Mouse (Mus musculus) heart, embryonic 10.5 days (tissue): ENCODE data around the gene Slc9a2. TPM values are rescaled to one million over a fixed set of nuclear protein-coding genes. Genes with fewer than 3 reads are reported as not detected.

Experiments used
- DNase-seq: peaks from one replicate; pipeline ENCODE4 v3.0.0-alpha.2; 2017; ENCODE audit warnings: low spot score
- H3K27ac ChIP-seq: fragments of 300-500 bp; sonication (generic); 2 replicates; pipeline ENCODE4 v1.5.1; 2016; ENCODE audit warnings: mild to moderate bottlenecking
- H3K27me3 ChIP-seq: fragments of 300-500 bp; sonication (generic); 2 replicates; pipeline ENCODE4 v1.6.1; 2016; ENCODE audit warnings: mild to moderate bottlenecking; ENCODE audit not compliant: poor library complexity, insufficient read depth, severe bottlenecking
- H3K36me3 ChIP-seq: fragments of 300-500 bp; sonication (generic); 2 replicates; pipeline ENCODE4 v1.6.1; 2016; ENCODE audit warnings: mild to moderate bottlenecking, moderate library complexity
- H3K4me1 ChIP-seq: fragments of 300-500 bp; sonication (generic); 2 replicates; pipeline ENCODE4 v1.6.1; 2016; ENCODE audit warnings: mild to moderate bottlenecking
- H3K4me3 ChIP-seq: fragments of 300-500 bp; sonication (generic); 2 replicates; pipeline ENCODE4 v1.5.1; 2016; ENCODE audit warnings: mild to moderate bottlenecking, moderate library complexity
- H3K9me3 ChIP-seq: fragments of 300-500 bp; sonication (generic); 2 replicates; pipeline ENCODE4 v1.6.1; 2016; ENCODE audit warnings: mild to moderate bottlenecking, moderate library complexity
- WGBS: fragments of 180-500 bp; shearing (Covaris S2); methylation state at CpG from one replicate; pipeline ENCODE4 v1.1.7; 2016; 5-methylcytosine and 5-hydroxymethylcytosine counted together
- polyA plus RNA-seq: library from polyadenylated mRNA; unstranded; fragments of >200 nt; fragmentation: Nextera tagmentation; extraction: Ambion mirVana; gene quantifications from 2 replicates; pipeline ENCODE4 v1.2.1, GENCODE M21; 2016

The Slc9a2 gene
- polyA plus RNA-seq, 1 experiment from 2014 or later = 0.06 TPM

DNA sequence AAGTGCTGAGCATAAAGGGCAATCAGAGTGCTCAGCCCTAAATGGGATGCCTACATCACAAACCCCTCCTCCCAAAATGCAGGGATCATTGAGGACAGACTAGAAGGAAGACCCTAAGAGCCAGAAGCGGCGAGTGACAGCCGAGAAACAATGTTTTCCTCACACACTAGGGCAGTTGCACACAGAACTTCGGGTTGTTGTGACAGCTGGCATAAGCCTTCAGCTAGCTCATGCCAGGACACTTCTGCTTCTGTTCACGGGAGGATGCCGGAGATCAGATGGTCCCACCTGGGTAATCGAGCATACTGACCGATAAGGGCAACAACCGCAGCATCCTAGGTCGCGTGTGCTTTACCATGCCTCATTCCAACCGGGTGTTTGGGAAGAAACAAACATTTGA, 123.7 kb downstream of the Slc9a2 start:
- Histone ChIP-seq H3K27ac (no peak overlapping the region; the same call in 1 of the 2 replicates), H3K4me3 (no peak overlapping the region)
- DNase-seq = no peak

DNA sequence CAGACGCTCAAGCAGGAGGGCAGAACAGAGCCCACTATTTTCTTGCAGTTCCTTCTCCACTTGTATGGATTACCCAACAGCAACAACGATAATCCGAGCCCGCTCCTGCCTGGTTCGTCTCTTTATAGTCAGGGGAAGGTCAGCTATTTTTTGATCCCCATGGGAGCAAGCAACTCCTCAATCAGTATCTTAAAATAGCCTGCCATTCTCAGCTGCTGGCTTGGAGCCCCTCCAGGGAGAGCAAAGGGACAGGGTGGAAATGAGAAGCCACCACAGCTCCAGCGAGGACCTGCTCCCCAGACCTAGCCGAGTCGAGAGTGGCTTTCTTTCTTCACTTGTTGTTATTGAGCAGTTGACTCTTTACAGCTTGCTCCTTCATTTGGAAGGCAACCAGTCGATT, 125.0 kb downstream of the Slc9a2 start, which contains the start of gene Tmem182:
Gene Tmem182, plus strand, starts transcription at position 251 of the 400 bp plus-strand sequence.
- DNase-seq = no peak
- Histone ChIP-seq H3K4me3 (peak within 1 kb of the TSS; percentile 24; the same call in 1 of the 2 replicates), H3K36me3 (no peaks in the 10 kb centered on the region), H3K27ac (peak within 1 kb of the TSS; percentile 85), H3K27me3 (no peaks in the 10 kb centered on the region), H3K9me3 (no peaks in the 10 kb centered on the region), H3K4me1 (0 out of 2 replicates have a peak, but pooled peaks cover 14% of the 10 kb centered on the region)
- 44% methylated on average over 9 of the region's 9 CpGs for WGBS

More for the DNA sequence above, 123.7 kb downstream of the Slc9a2 start:
- Histone ChIP-seq H3K36me3 (no peaks in the 10 kb centered on the region), H3K27me3 (no peaks in the 10 kb centered on the region), H3K9me3 (no peaks in the 10 kb centered on the region), H3K4me1 (0 out of 2 replicates have a peak, but pooled peaks cover 14% of the 10 kb centered on the region)
- 90% methylated on average over 12 of the region's 12 CpGs for WGBS

DNA sequence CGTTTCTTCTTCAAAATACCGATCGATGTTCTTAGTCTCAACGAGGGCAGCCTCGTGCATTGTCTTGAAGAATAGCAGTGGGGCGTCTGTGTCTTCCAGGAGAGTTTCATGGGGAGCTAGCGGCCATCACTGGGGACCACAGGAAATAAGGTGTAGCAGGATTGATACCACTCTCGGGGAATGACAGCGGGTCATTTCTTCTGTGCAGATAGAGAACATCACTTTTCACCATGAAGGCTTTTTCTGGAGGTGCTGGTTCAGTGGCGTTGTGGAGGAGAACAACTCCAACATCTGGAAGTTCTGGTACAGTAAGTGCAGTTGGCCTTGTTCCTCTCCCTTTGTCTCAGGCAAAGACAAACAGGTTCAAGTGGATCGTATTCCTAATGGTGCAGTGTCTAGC, 125.5 kb downstream of the Slc9a2 start:
- WGBS = 83% methylated on average over 11 of the region's 11 CpGs
- H3K27ac ChIP-seq = peak overlapping the region; percentile 85
- no peak for DNase-seq
- 0 out of 2 replicates have a peak, but pooled peaks cover 14% of the 10 kb centered on the region for H3K4me1 ChIP-seq
- no peaks in the 10 kb centered on the region for H3K9me3 ChIP-seq
- 0 out of 2 replicates have a peak overlapping the region, but pooled peaks have one; percentile 24 for H3K4me3 ChIP-seq
- H3K36me3 ChIP-seq = no peaks in the 10 kb centered on the region
- no peaks in the 10 kb centered on the region for H3K27me3 ChIP-seq

DNA sequence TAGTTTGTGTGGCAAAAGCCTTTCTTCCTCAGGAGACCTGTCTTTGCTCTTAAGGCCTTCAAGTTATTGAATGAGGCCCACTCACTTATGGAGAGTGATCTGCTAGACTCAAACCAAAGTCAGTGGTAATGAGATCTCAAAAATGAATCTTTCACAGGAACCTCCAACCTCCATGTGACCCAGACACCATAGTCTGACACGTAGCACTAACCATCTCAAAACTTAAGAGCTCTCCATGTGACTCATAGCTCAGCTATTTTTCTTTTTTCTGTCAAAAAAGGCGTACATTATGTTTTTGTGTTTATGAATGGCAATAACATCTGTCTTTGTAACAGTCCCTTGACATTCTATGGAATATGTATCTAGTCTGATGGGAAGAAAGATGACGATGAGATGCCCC, 128.3 kb downstream of the Slc9a2 start:
- no peaks in the 10 kb centered on the region for H3K36me3 ChIP-seq
- 0 out of 2 replicates have a peak, but pooled peaks cover 14% of the 10 kb centered on the region for H3K4me1 ChIP-seq
- no peak overlapping the region for H3K27ac ChIP-seq
- WGBS = 88% methylated on average over 3 of the region's 3 CpGs
- DNase-seq = no peak
- H3K27me3 ChIP-seq = no peaks in the 10 kb centered on the region
- H3K4me3 ChIP-seq = no peak overlapping the region
- H3K9me3 ChIP-seq = no peaks in the 10 kb centered on the region

DNA sequence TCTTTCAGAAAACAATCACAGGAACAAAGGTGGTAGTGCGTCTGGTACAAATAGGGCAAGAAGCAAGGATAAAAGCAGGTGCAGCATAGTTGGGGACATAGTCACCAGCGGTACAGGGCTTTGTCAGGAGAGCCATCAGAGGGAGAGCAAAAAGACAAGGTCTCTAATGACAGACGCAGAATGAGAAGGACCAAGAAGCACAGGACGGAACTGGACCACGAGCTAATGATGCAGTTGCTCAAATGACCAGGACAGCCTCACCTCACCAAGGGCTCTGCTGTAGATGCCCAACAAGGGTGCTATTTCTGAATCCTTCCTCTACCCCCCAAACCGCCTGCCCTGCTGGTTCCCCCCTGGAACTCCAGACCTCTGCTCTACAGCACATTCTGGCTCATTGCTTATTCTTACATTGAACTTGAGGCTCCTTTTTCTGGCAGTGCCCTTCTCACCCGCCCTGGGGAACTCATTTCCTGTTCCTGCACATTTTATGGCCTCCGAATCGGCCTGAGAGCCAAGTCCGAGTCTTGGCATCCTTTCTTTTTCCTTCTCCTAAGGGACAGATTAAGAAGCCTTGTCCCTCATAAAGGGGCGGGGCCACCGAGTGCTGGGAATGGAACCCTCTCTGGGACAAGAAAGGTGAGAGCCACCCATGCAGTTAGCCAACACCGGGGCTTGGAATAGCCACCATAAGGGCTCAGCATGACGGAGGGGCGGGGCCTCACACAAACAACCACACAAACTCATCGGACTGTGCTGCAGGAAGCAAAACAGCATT, 134.9 kb downstream of the Slc9a2 start:
- no peaks in the 10 kb centered on the region for H3K36me3 ChIP-seq
- H3K27ac ChIP-seq = no peak overlapping the region
- no peak overlapping the region for H3K4me3 ChIP-seq
- H3K4me1 ChIP-seq = no peaks in the 10 kb centered on the region
- no peaks in the 10 kb centered on the region for H3K27me3 ChIP-seq
- 62% methylated on average over 16 of the region's 16 CpGs for WGBS
- H3K9me3 ChIP-seq = no peaks in the 10 kb centered on the region
- no peak for DNase-seq

Other genes with a start within 250 kb of the Slc9a2 start
- gene Il18r1, start 215.0 kb upstream of the Slc9a2 start, polyA plus RNA-seq = not detected in 2 replicates
- gene Il18rap, start 165.2 kb upstream of the Slc9a2 start, polyA plus RNA-seq = 0.09 and 0.14 TPM in 2 replicates
- gene Slc9a4, start 100.5 kb upstream of the Slc9a2 start, polyA plus RNA-seq = not detected in 2 replicates
- gene Mfsd9, start 110.1 kb downstream of the Slc9a2 start, polyA plus RNA-seq = 1.6 and 2.4 TPM in 2 replicates
- 5.1 and 12.1 TPM in 2 replicates for gene Tmem182, start 125.0 kb downstream of the Slc9a2 start, polyA plus RNA-seq